Mouse (Mus musculus): ENCODE measurements around the gene Ctnna3. TPM values are rescaled to one million over a fixed set of nuclear protein-coding genes. Genes with fewer than 3 reads are reported as not detected.

The Ctnna3 gene
- polyA plus RNA-seq, 2 experiments = 0.78 to 0.89 TPM

- H3K4me3 ChIP-seq (replicated peaks; ENCODE audit: low read length) = no peak overlapping the region
- H3K27me3 ChIP-seq (ENCODE audit: control insufficient read depth, insufficient read depth, low read length) = no peaks in the 10 kb centered on the region
- H3K36me3 ChIP-seq (ENCODE audit: control insufficient read depth, insufficient read depth, low read length) = no peaks in the 10 kb centered on the region
- no peak overlapping the region for H3K27ac ChIP-seq (replicated peaks; ENCODE audit: low read depth, low read length)
- 85% methylated on average over 1 of the region's 1 CpGs for WGBS
- no peaks in the 10 kb centered on the region for H3K4me1 ChIP-seq (ENCODE audit: control insufficient read depth, insufficient read depth, low read length)
- no peak for TF ChIP-seq POLR2A (IDR thresholded peaks at IDR 0.05; ENCODE audit: borderline replicate concordance, extremely low read depth, insufficient read depth, insufficient read length)
- ATAC-seq (ENCODE audit: low FRiP score, low read depth) (no peak), DNase-seq (ENCODE audit: low spot score) (no peak)
- no peaks in the 10 kb centered on the region for H3K9me3 ChIP-seq (ENCODE audit: control insufficient read depth, low read length)
- H3K9ac ChIP-seq (ENCODE audit: low read depth, low read length, severe bottlenecking) = no peak overlapping the region
- no peak overlapping the region for H3K4me2 ChIP-seq (replicated peaks; ENCODE audit: low read depth, low read length, severe bottlenecking)
These were observed 1468.8 kb downstream of the Ctnna3 start for GRCm38 (mm10) chr10:64898739-64899138.

- 83% methylated on average over 3 of the region's 3 CpGs for WGBS
- Histone ChIP-seq H3K27ac (replicated peaks; ENCODE audit: low read depth, low read length) (no peak overlapping the region), H3K4me2 (replicated peaks; ENCODE audit: low read depth, low read length, severe bottlenecking) (no peak overlapping the region), H3K27me3 (ENCODE audit: control insufficient read depth, insufficient read depth, low read length) (no peaks in the 10 kb centered on the region), H3K9me3 (ENCODE audit: control insufficient read depth, low read length) (no peaks in the 10 kb centered on the region), H3K9ac (ENCODE audit: low read depth, low read length, severe bottlenecking) (no peak overlapping the region), H3K36me3 (ENCODE audit: control insufficient read depth, insufficient read depth, low read length) (no peaks in the 10 kb centered on the region), H3K4me3 (replicated peaks; ENCODE audit: low read length) (no peak overlapping the region), H3K4me1 (ENCODE audit: control insufficient read depth, insufficient read depth, low read length) (no peaks in the 10 kb centered on the region)
- DNase-seq (ENCODE audit: low spot score) (no peak), ATAC-seq (ENCODE audit: low FRiP score, low read depth) (no peak)
- no peak for TF ChIP-seq POLR2A (IDR thresholded peaks at IDR 0.05; ENCODE audit: borderline replicate concordance, extremely low read depth, insufficient read depth, insufficient read length)
These were observed 1471.8 kb downstream of the Ctnna3 start for GRCm38 (mm10) chr10:64901726-64902125.

- TF ChIP-seq POLR2A (IDR thresholded peaks at IDR 0.05; ENCODE audit: borderline replicate concordance, extremely low read depth, insufficient read depth, insufficient read length) = no peak
- H3K4me3 ChIP-seq (replicated peaks; ENCODE audit: low read length) = no peak overlapping the region
- no peaks in the 10 kb centered on the region for H3K9me3 ChIP-seq (ENCODE audit: control insufficient read depth, low read length)
- H3K4me1 ChIP-seq (ENCODE audit: control insufficient read depth, insufficient read depth, low read length) = no peaks in the 10 kb centered on the region
- H3K4me2 ChIP-seq (replicated peaks; ENCODE audit: low read depth, low read length, severe bottlenecking) = no peak overlapping the region
- no peaks in the 10 kb centered on the region for H3K36me3 ChIP-seq (ENCODE audit: control insufficient read depth, insufficient read depth, low read length)
- no peak for ATAC-seq (ENCODE audit: low FRiP score, low read depth)
- H3K9ac ChIP-seq (ENCODE audit: low read depth, low read length, severe bottlenecking) = no peak overlapping the region
- no peak for DNase-seq (ENCODE audit: low spot score)
- H3K27me3 ChIP-seq (ENCODE audit: control insufficient read depth, insufficient read depth, low read length) = no peaks in the 10 kb centered on the region
- WGBS = 86% methylated on average over 7 of the region's 7 CpGs
- no peak overlapping the region for H3K27ac ChIP-seq (replicated peaks; ENCODE audit: low read depth, low read length)
These were observed 1511.1 kb downstream of the Ctnna3 start for GRCm38 (mm10) chr10:64940975-64941374.

GRCm38 (mm10) chr10:64958391-64958790, 1528.5 kb downstream of the Ctnna3 start:
- no peaks in the 10 kb centered on the region for H3K36me3 ChIP-seq (ENCODE audit: control insufficient read depth, insufficient read depth, low read length)
- H3K4me3 ChIP-seq (replicated peaks; ENCODE audit: low read length) = no peak overlapping the region
- H3K4me1 ChIP-seq (ENCODE audit: control insufficient read depth, insufficient read depth, low read length) = no peaks in the 10 kb centered on the region
- no peak overlapping the region for H3K4me2 ChIP-seq (replicated peaks; ENCODE audit: low read depth, low read length, severe bottlenecking)
- no peak overlapping the region for H3K9ac ChIP-seq (ENCODE audit: low read depth, low read length, severe bottlenecking)
- ATAC-seq (ENCODE audit: low FRiP score, low read depth) (no peak), DNase-seq (ENCODE audit: low spot score) (no peak)
- TF ChIP-seq POLR2A (IDR thresholded peaks at IDR 0.05; ENCODE audit: borderline replicate concordance, extremely low read depth, insufficient read depth, insufficient read length) = no peak
- no peaks in the 10 kb centered on the region for H3K9me3 ChIP-seq (ENCODE audit: control insufficient read depth, low read length)
- no peaks in the 10 kb centered on the region for H3K27me3 ChIP-seq (ENCODE audit: control insufficient read depth, insufficient read depth, low read length)
- no peak overlapping the region for H3K27ac ChIP-seq (replicated peaks; ENCODE audit: low read depth, low read length)

GRCm38 (mm10) chr10:64992871-64993270, 1563.0 kb downstream of the Ctnna3 start:
- H3K9ac ChIP-seq (ENCODE audit: low read depth, low read length, severe bottlenecking) = no peak overlapping the region
- H3K4me3 ChIP-seq (replicated peaks; ENCODE audit: low read length) = no peak overlapping the region
- DNase-seq (ENCODE audit: low spot score) (peak; percentile 9), ATAC-seq (ENCODE audit: low FRiP score, low read depth) (no peak)
- H3K27ac ChIP-seq (replicated peaks; ENCODE audit: low read depth, low read length) = no peak overlapping the region
- WGBS = 63% methylated on average over 3 of the region's 3 CpGs
- H3K27me3 ChIP-seq (ENCODE audit: control insufficient read depth, insufficient read depth, low read length) = no peaks in the 10 kb centered on the region
- H3K9me3 ChIP-seq (ENCODE audit: control insufficient read depth, low read length) = no peaks in the 10 kb centered on the region
- no peak overlapping the region for H3K4me2 ChIP-seq (replicated peaks; ENCODE audit: low read depth, low read length, severe bottlenecking)
- no peaks in the 10 kb centered on the region for H3K36me3 ChIP-seq (ENCODE audit: control insufficient read depth, insufficient read depth, low read length)
- TF ChIP-seq POLR2A (IDR thresholded peaks at IDR 0.05; ENCODE audit: borderline replicate concordance, extremely low read depth, insufficient read depth, insufficient read length) = no peak
- H3K4me1 ChIP-seq (ENCODE audit: control insufficient read depth, insufficient read depth, low read length) = no peaks in the 10 kb centered on the region

- no peaks in the 10 kb centered on the region for H3K9me3 ChIP-seq (ENCODE audit: control insufficient read depth, low read length)
- no peak overlapping the region for H3K4me2 ChIP-seq (replicated peaks; ENCODE audit: low read depth, low read length, severe bottlenecking)
- no peak overlapping the region for H3K4me3 ChIP-seq (replicated peaks; ENCODE audit: low read length)
- no peak overlapping the region for H3K9ac ChIP-seq (ENCODE audit: low read depth, low read length, severe bottlenecking)
- H3K36me3 ChIP-seq (ENCODE audit: control insufficient read depth, insufficient read depth, low read length) = no peaks in the 10 kb centered on the region
- no peak for TF ChIP-seq POLR2A (IDR thresholded peaks at IDR 0.05; ENCODE audit: borderline replicate concordance, extremely low read depth, insufficient read depth, insufficient read length)
- no peaks in the 10 kb centered on the region for H3K4me1 ChIP-seq (ENCODE audit: control insufficient read depth, insufficient read depth, low read length)
- H3K27ac ChIP-seq (replicated peaks; ENCODE audit: low read depth, low read length) = no peak overlapping the region
- no peaks in the 10 kb centered on the region for H3K27me3 ChIP-seq (ENCODE audit: control insufficient read depth, insufficient read depth, low read length)
- no peak for DNase-seq (ENCODE audit: low spot score)
- no peak for ATAC-seq (ENCODE audit: low FRiP score, low read depth)
These were observed 1583.6 kb downstream of the Ctnna3 start for GRCm38 (mm10) chr10:65013525-65013924.
